Mouse (Mus musculus): Measurements from ENCODE around the gene Otud3.
"Not testable (repeated sequence)": the region's sequence is repeated elsewhere in the genome, so short reads cannot be mapped to it uniquely, and the experiment has no call there.

The Otud3 gene

DNA sequence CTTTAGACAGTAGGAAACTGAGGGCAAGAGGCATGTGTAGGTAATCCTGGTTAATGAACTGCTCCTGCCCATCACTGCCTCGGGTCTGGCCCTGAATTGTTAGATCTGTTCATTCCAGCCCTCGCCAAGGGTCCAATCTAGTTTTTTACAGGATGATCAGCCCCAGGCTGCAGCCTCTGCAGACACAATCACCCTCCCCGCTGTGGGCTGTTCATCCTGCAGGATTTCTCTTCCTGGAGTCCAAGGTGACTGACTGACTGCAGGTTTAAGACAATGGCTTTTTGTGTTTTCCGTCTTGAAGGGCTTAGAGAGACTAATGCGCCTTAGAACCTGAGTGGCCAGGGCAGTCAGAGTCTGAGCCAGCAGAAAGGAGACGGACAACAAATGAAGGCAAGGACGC is 24.6 kb downstream of the Otud3 start:
- DNase-seq: no peak

DNA sequence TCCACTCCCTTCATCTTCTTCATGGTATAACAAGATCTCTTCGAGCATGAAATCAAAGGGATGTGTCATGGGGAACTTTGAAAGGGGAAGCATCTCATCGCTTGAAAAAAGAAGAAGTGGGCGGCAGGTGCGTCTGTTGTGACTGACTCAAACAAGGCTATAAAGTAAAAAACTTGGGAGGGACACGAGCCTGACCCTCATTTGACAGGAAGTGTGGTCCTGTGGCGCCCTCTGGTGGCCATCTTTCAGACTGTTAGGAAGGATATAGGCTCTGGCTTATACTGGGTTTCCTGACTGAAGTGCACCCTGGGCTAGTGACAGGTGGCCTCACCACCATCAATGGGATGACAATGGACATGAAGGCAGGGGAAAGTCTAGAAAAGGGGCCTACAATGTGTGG is 29.5 kb downstream of the Otud3 start:
- peak; percentile 77 to 95 for DNase-seq

DNA sequence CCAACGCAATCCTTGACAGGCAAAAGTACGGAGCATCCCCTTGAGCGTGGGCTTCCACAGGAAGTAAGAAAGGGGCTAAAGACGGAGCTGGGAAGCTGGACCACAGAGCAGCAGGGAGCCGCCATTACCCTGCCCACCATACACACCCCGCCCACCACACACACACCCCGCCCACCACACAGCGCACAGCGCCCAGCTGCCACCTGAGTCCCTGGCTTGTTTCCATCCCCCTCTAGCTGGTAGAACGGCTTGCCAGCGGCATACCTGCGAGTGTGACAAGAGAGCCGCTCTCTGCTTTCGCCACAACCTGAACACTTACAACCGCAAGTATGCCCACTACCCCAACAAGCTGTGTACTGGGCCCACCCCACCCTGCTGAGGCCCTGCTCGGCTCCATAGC is 31.6 kb downstream of the Otud3 start:
- DNase-seq: no peak

DNA sequence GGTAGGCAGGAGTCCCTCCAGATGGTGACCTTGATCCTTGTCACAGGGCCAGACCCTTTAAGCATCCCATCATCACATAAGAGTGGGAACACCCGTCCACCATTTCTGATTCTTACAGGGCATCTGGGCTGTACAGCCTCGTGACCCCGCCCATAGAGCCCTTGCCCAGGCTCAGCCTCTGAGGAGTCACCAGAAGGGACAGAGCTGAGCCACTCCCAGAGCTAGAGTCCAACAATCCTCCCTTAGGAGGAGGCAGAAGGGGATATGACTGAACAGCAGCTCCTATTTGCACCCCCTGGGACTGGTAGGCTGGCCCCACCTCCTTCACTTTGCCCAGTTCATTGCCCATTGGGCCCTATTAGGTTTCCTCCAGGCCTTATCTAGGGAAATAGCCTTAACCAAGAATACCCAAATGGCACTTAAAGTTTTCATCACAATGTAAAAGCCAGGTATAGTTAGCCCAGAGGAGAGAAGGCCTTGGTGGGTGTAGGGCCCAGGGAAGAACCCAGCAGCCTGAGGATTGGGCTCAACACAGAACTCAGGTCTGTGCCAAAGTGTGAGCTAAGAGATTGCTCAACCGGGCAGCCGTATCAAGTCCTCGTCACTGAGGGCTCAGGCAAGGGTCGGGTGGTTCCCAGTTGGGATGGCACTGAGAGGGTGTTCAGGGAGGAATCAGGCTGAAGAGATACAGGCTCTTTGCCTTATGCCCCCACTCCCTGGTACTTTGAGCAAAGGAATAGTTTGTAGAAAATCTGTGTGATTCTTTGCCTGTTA is 32.7 kb downstream of the Otud3 start:
- DNase-seq: no peak

DNA sequence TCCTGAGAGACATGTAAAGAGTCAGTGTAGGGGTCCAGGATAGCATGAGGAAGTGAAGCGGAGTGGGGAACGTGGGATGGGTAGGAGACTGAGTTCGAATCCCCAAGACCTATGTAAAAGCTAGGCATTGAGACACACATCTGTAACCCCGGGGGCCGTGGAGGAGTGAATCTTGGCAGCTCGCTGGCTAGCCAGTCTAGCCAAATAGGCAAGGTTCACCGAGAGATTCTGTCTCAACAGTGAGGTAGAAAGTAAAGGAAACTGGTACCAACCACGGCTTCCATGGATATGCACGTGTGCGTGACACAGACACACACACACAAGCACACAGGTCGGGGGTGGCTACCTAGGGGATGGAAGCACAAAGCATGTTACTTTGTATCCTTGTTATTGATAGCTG is 33.9 kb downstream of the Otud3 start:
- no peak for DNase-seq

DNA sequence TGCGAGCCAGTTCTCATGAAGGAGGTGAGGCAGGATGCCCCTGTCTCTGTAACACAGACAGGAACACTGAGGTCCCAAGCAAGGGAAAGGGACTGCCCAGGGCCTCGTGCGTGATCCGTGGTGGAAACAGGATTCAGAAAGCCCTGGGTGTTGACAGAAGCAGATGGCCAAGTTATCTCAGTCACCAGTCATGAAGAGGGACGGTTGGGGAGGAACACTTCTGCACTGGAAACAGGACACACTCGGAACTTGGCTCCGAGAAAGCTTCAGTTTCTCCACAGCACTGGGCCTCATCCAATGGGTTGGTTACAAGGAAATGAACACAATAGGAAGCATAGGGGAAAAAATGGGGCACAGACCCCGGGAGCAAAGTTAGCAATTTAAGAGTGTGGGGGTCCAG is 35.0 kb downstream of the Otud3 start:
- no peak for DNase-seq

DNA sequence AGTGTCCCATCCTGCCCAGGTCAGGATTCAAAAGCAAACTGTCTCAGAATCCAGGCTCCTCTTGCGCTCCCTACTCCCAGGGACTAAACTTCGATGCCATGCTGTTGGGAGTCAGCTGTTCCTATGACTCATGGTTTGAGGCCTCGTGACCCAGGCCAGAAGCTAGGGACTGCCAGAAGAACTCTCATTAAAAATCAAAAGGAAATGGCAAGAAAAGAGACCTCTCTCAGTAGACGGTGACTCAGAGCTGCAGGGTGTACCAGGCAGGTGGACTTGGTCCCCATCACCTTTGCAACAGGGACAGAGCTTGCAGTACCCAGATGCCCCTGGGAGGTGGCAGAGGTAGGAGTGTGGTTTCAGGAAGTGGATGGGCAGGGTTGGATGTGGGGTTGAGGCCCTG is 36.0 kb downstream of the Otud3 start, which contains the start of gene Pla2g2e:
Gene Pla2g2e (plus strand): TSS at position 212 of the 400 bp plus-strand sequence.
- DNase-seq: no peak

DNA sequence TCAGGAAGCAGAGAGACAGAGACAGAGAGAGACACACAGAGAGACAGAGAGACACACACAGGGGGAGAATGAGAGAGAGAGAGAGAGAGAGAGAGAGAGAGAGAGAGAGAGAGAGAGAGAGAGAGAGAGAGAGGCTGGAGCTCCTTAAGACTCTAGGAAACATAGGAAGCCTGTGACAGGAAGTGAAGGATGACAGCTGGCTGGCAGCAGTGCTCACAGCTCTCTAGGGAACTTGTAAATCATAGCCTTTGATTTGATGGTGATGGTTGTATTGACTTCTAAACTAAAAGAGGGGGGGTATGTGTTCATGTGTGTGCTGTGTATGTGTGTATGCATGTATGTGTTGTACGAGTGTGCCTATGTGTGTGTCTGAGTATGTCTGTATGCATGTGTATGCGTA is 37.8 kb downstream of the Otud3 start:
- DNase-seq: no peak

DNA sequence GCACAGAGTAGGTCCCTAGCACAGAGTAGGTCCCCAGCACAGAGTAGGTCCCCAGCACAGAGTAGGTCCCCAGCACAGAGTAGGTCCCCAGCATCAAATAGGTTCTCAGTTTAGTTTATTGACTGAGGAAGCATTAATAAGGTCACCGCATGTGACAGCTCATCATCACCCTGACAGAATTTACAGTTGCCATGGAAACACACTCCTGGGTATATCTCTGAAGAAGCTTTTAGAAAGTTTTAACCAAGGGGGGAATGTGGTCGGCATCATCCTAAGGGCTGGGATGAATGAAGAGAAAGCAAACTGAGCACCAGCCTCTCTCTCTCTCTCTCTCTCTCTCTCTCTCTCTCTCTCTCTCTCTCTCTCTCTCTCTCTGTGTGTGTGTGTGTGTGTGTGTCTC is 38.5 kb downstream of the Otud3 start:
- DNase-seq: not testable (repeated sequence)

DNA sequence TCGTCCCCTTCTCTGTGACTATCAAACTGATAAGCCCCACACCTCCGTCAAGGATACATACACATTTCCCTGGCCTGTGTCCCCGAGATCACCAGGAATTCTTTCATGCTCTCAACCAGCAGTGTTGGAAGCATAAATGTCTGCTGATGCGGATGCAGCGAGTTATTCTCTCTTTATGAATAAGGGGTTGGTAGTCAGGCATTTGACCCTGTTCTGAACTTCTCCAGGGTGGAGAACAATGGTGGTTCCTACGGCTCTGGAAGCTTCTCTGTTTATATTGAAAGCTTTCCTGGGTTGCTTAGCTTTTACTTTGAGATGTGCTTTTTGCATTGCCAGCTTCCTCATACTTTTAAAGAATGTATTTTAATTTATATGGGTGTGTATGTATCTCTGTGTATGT is 39.9 kb downstream of the Otud3 start, which contains the start of gene Gm13030:
Gene Gm13030 (minus strand): TSS at position 101 of the 400 bp plus-strand sequence.
- DNase-seq: no peak

DNA sequence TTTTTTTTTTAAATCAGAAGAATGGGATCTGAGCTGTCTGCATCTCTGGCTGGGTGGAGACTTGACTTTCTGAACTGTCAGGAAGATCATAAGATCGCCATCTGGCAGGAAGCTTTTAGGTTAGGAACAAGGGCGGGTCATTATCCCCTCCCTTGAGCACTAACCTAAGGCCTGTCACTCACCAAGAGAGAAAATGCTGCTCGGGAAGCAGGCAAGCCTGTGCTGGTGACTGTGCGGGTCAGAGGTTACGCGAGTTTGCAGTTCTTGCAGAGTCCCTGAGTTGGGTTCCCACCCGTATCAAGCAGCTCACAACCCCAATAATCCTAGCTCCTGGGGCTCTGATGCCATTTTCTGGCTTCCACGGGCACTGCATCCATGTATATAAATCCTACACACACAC is 45.1 kb downstream of the Otud3 start:
- peak in 1 of 2 experiments; percentile 16 for DNase-seq

DNA sequence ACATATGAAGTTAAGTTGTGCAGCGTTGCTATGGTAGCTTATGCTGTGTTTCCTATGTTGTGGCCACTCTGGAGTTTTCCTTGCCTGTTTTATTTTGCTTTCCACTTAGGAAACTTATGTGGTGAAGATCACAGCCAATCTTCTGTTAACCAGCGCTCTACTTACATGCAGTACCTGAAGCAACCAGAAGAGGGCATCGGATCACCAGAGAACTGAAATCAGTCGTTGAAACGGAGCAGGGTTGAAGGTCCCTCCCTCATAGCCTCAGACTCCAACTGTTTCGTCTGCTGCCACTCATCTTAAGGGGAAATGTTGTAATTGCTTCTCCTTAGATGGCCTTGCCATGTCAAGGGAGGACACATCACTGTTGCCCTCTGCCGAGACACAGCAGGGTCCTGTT is 47.3 kb downstream of the Otud3 start:
- DNase-seq: peak; percentile 74 to 87

DNA sequence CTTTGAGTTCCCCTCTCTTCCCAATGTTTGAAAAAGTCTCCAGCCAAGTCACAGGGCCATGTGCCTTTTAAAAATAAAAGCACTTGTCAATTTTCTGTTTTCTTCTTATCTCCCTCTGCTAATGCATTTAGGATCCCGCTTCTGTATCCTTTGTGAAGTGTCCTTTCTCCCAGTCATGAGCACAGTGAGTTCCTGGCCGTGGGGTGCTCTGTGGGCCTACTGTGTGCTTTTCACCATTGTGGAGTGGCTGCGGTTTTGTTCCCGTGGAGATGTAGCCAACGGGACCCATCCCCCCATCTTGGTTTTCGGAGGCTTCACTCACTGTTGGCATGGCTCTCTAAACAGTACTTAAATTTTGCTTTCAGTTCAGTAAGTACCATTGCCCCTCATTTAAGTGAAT is 47.8 kb downstream of the Otud3 start:
- no peak for DNase-seq

DNA sequence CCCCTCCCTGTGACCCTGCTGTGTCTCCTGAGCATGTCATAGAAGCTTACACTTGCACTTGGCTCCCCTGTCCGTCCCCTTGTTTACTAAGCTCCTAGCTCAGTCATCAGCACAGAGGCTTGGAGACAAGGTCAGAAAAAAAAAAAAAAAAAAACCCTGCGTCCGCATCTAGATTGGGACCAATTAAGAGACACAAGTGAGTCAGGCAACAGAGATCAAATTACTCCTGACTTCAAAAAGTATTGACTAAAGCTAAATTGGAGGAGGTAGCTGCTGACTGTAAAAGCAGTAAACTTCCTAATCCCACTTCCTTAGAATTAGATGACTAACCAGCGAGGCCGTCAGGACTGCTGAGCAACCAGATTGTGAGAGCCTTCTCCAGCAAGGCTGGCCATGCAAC is 48.7 kb downstream of the Otud3 start:
- DNase-seq: no peak

DNA sequence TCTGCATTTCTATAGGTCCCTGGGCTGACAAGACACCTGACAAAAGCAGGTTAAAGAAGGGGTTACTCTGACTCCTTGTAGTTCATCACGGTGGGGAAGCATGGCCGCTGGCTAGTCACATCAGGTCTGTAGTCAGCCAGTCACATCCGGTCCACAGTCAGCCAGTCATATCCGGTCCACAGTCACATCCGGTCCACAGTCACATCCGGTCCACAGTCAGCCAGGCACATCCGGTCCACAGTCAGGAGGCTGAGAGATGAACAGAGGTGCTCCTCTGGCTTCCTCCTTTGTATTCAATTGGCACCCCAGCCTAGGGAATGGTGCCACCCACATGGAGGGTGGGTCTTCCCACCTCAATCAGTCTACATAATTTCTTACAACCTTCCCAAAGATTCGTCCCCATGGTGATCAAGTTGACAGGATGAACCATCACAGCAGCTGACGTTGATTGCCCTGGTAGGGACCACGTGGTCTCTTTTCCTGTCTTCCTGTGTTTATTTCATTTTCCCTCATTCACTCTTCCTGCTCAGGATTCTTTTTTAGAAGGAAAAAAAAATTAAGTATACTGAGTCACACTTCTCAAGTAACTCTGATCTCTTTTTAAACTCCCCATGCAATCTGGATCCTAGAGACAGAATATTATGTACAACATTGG is 50.3 kb downstream of the Otud3 start, which contains the start of gene Pla2g5:
Gene Pla2g5 (minus strand): TSS at position 139 of the 655 bp plus-strand sequence.
- peak; percentile 37 to 40 for DNase-seq

DNA sequence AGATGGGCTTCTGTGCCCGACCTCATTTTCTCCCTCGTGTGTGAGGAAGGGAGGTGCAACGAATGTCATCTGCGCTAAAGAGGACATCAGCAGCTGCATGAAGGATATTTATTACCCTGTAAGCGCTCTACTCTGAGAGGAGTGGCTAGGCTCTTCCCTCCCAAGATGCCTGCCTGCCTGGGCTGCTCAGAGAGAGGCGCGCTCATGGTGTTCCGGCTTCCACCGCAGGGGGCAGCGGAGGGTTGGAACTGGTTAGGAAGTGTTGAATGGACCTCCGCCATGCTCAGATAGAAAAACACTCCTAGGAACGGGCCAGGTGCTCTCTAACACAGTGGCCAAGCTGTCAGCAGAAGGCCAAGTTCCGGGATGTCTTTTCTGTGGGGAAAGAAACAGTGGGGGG is 54.0 kb downstream of the Otud3 start:
- peak; percentile 76 to 89 for DNase-seq

DNA sequence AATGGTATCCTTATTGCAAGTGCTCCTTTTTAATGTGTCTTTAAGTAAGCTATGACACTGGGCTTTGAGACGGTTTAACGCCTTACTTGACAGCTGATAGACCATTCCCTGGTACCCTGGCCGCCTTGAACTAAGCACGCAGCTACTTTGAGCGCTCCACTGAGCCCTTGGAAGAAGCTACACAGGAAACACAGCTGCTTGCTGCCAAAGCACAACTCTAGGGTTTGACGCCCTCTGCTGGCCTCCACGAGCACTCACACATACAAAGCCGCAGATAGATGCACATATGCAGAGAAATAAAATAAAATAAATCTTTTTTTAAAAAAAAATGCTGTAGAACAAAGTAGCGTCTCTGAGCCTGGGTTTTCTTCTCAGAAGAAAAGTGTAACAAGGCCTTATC is 54.5 kb downstream of the Otud3 start:
- peak in 1 of 2 experiments; percentile 43 for DNase-seq

DNA sequence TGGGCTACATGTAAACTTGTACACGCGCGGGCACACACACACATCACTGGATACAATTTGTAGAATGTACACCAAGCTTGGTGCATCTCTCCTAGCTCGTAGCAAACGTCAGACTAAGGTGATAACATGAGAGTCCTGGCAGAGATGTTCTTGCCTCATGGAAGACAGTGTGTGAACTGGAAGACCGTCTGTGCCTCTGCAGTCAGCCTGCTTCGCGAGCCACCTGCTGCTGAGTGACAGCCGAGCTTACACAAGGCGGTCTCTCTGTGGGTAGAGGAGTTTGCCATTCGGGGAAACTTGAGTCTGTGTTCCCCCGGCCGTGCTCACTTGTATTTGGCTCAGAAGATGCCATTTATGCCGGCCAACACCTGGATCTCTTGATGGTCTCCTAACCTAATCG is 55.3 kb downstream of the Otud3 start:
- no peak for DNase-seq

DNA sequence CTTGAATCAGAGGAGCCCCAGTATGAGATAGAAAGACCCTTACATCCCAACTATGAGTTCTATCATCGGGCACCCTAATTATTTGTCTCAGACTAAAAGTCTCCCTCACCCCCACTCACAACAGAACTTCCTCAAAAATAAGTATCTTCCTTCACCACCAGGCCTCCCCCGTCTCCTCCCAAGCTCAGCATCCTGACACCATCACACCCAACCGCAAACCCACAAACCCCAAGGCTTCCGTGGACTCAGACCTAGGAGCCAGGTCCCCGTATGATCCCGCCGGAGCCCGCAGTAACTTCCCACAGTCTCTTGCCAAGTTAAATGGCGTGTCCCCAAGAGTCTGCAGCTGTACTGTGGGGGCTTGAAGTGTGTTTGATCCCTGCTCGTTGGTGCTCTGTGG is 56.2 kb downstream of the Otud3 start:
- no peak for DNase-seq

DNA sequence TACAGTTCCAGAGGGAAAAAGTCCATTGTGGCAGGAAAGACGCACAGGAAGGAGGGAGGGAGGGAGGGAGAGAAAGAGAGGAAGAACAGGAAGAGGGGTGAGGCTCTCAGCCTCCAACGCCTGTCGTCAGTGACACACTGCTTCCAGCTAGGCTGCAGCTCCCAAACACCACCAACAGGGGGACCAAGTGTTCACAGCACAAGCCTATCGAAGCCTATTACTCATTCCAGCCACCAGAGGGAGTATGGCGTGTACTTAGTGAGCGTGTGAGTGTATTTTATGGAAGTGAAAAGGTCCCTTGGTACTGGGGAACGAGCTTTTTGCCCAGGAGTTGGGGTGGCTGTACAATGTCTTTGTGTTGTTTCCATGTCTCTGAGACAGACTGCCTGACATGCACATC is 57.3 kb downstream of the Otud3 start:
- DNase-seq: peak; percentile 64 to 81

DNA sequence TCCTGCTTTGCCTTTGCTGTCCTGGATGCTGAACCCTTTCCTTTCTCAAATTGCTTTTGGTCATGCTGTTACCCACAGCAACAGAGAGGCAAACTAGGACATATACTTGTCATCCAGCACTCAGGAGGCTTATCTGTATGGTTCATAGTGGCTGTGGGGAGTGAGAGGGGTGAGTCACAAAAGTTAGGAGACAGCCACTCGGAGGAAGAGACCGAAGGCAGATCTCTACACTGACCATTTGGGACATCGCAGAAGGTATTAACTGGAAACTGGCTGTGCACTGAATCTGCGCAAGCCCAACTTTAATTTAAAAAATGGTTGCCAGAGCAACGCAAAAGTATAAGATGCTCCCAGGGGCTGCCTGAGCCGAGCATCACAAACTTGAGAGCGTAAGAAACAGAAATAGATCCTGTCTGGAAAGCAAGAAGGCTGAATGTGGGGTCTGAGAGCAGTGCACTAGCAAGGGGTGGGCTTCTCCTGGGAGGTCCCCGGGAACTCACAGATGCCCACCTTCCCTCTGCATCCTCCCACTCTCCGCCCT is 58.6 kb downstream of the Otud3 start:
- no peak for DNase-seq

DNA sequence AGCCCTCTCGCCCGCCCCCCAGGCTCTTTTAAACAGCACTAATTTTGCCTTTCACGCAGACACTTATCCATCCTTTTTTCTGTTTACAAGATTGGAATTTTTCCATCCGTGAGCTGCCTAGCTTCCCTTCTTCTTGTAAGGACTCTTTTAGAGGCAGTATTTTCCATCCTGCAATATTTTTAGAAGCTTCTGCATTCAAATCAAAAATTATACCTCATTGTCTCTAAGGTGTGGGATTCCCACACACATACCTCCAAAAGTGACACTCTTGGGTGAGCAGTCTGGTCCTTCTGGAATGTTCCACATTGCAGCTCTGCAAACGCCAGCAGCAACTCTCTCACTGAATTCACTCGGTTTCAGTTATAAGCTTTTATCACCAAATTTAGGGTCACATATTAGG is 60.8 kb downstream of the Otud3 start:
- DNase-seq: no peak

DNA sequence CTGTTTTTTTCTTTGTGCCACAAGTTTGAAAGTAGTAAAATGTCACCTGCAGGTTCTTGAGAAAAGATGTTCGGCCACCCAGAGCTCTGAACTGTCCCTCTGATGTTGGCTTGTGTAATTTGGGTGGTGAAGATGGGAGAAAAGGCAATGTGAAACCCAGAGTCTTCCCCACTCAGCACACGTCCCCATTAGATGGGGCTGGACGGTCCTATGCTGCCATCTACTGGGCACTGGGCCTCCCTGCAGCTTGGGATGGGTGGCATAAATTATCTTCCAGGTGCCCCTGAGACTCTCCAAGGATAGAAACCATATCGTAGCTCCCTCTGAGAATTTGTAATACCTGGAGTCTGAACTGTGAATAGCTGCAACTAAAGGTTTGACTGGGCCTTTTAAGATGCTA is 62.3 kb downstream of the Otud3 start:
- DNase-seq: peak; percentile 52 to 79
